Mouse (Mus musculus) neural tube, embryonic 10.5 days (tissue): ENCODE data around the gene Mettl3.

Experiments used
- DNase-seq: peaks from one replicate; pipeline ENCODE4 v3.0.0-alpha.2; 2017; ENCODE audit warnings: low spot score; ENCODE audit errors: extremely low spot score

The Mettl3 gene

GRCm38 (mm10) chr14:52295558-52296264, 9.2 kb downstream of the Mettl3 start:
- DNase-seq = no peak

- no peak for DNase-seq
Observed at GRCm38 (mm10) chr14:52284191-52284590, 20.7 kb downstream of the Mettl3 start.

- no peak for DNase-seq
Observed at GRCm38 (mm10) chr14:52283629-52284028, 21.3 kb downstream of the Mettl3 start.

- DNase-seq = no peak
Observed at GRCm38 (mm10) chr14:52279747-52280120, 25.2 kb downstream of the Mettl3 start.

GRCm38 (mm10) chr14:52278932-52279746, 25.8 kb downstream of the Mettl3 start, which contains the start of the genes Tox4 and Rab2b:
TSS of gene Tox4 (plus strand) at chr14:52279146.
TSS of gene Rab2b (minus strand) at chr14:52279545.
- peak; percentile 99 for DNase-seq

- no peak for DNase-seq
Observed at GRCm38 (mm10) chr14:52277210-52277609, 27.7 kb downstream of the Mettl3 start.

GRCm38 (mm10) chr14:52272781-52273180, 32.1 kb downstream of the Mettl3 start:
- DNase-seq = no peak

GRCm38 (mm10) chr14:52257484-52258213, 47.3 kb downstream of the Mettl3 start, which contains the start of gene Chd8:
TSS of gene Chd8 (minus strand) at chr14:52257780.
- peak; percentile 96 for DNase-seq

- DNase-seq = peak; percentile 24
Observed at GRCm38 (mm10) chr14:52256311-52257175, 48.4 kb downstream of the Mettl3 start.

- DNase-seq = no peak
Observed at GRCm38 (mm10) chr14:52246129-52246528, 58.8 kb downstream of the Mettl3 start.
